Mouse (Mus musculus): ENCODE results near the gene Crb2. TPM values are rescaled to one million over a fixed set of nuclear protein-coding genes. Genes with fewer than 3 reads are reported as not detected.

Gene Crb2
- total RNA-seq, 1 experiment from 2014 or later = 0.82 TPM

DNA sequence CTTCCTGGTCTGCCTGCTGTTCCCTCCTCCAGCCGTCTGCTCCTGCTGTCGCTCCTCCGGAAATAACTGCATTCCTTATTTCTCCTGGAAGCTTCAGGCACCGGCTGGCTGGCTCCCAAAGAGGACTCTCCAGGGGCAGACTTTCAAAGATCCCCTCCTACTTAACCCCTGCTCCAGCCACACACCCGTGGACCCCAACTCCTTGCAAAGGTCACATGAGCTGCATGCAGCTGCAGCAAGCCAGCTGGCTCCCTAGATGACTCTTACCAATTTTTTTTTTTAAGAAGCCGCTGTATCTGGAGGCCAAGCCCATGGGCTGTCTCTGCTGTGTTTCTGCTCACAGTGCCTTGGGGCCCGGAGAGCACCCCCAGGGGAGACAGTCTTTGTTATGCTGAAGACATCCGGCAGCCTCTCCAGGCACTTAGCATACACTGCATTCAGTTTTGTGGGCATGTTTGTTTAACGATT lies 8.9 kb upstream of the Crb2 start:
- DNase-seq = peak; percentile 66

DNA sequence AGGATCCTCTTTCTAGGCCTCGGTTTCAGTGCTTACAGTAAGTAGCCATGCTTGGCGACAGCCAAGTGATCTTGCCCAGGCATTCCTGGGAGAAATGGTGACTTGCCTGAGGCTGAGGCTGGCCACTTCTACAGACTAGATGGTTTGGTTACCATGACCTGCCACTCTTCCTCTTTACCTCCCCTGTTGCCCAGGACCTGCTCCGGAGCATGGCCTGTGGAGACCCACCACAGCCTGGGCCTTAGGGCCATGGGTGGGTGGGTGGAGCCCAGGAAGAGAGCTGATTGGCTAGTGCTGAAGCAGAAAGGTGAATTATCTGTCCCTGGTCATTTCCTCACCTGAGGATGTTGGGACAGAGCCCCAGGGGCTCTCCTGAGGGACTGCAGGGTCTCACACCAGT lies 8.3 kb upstream of the Crb2 start:
- no peak for DNase-seq

DNA sequence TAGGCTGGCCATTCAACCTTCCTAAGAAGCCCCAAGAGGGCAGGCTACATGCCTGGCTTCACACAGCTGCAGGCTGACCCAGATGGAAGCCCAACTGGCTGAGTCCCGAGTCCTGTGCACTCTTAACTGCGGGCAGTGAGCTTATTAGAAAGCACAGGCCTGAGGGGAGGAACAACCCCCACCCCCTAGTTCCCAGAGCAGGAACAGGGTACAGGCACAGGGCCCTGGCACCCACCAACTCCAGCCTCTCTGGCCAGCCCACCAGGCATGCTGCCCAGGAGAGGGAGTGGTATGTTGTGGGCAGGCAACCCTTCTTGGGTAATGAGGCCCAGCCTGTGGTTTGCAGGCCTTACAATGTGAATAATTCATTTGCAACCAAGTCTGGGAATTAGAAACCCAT lies 7.1 kb upstream of the Crb2 start:
- peak; percentile 74 for DNase-seq

DNA sequence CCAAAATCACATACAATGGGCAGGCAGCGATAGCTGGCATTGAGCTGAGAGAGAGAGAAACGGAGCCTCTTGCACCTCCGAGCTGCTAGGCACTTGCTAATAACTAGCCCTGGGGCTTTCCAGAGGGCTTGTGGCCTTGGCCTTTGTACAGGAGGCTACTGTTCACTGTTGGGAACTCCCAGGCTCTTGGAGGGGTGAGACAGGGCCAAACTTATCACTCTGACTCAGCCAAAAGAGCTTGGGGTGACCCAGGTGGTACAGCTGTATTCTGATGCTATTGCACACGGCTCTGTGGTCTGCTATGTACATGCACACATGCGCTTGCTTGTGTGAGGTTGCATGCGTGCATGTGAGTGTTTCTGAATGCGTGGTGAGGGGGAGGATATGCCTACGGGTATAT lies 6.3 kb upstream of the Crb2 start:
- no peak for DNase-seq

DNA sequence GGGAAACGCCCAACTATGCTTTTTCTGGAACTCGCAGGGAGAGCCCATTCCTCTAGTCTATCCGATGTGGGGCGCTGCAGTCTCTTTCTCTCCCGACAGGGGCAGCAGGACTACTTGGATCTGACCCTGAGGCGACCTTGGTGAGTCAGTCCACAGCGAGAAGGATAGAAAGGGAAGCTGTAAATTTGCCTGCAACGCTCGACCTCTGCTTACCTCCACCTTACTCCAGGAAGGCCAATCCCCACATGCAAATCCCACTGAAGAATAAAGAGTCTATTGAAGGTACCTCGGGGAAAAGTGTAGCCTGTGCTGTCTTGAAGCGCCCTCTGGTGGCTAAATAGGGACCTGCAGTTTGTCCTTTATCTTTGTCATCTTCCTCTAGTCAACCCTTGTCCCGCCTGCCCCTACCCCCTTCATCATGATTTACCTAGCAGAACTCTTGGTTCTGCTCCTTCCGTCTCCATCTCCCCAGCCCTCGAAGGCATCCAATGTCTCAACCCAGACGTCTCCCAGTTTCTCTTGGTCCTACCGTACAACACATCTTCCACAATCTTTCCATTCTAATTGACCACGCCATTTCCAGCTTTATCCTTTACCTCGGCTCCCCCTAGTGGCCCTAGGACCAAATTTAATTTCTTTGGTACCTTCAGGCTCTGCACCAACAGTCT lies 4.3 kb upstream of the Crb2 start:
- peak; percentile 87 for DNase-seq

DNA sequence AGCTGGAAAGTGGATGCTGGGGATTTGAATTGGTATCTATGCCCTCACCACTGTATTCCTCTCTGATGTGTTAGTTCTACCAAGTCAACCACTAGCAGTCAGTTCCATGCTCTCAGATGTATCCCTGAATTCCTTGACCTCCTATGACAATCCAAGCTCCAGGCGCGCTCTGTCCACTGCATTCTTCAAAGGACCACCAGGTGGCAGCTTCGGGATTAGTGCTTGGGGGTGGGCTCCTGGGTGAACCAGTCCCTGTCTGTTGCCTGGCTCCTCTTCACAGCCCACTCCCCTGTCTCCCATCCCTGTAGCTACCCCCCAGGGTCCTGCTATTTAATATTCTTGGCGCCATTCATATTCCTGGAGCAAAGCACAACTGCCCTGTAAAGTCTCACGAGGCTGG lies 1.5 kb upstream of the Crb2 start:
- DNase-seq = peak; percentile 68

DNA sequence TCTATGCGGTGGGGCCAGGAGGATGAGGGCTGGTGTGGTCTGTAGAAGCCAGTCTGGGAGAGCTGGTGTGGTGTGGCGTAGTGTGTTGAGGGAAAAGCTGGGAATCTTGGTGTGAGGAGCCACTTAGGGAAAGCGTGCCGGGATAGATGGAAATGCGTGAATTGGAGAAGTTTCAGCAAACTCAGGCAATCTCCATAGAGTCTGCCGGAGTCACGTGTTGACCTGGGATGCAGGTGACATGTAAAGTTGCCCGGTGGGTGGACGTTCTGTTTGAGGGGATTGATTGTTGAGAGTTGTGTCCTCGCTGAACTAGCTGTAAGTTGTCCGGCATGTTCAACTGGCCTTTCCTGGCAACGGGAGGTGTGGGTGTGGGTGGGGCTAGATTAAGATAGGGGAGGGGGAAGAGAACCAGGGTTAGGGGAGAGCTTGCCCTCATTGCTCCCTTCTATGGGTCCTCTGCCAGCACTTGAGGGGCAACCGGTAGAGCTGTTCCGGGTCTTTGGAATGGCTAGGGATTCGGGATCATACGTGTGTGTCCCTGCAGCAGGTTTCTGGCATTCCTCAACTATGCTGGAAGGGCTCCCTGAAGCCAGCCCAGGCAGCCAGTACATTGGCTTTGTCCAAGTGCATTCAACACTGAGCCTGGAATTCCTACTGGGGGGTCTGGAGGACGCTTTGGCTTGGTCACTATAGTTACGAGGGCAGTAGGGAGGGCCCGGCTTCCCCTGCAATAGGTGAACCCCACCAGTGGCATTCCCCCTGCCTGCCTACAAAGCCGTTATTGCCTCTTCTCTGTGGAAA lies 762 bp downstream of the Crb2 start:
- no peak for DNase-seq

DNA sequence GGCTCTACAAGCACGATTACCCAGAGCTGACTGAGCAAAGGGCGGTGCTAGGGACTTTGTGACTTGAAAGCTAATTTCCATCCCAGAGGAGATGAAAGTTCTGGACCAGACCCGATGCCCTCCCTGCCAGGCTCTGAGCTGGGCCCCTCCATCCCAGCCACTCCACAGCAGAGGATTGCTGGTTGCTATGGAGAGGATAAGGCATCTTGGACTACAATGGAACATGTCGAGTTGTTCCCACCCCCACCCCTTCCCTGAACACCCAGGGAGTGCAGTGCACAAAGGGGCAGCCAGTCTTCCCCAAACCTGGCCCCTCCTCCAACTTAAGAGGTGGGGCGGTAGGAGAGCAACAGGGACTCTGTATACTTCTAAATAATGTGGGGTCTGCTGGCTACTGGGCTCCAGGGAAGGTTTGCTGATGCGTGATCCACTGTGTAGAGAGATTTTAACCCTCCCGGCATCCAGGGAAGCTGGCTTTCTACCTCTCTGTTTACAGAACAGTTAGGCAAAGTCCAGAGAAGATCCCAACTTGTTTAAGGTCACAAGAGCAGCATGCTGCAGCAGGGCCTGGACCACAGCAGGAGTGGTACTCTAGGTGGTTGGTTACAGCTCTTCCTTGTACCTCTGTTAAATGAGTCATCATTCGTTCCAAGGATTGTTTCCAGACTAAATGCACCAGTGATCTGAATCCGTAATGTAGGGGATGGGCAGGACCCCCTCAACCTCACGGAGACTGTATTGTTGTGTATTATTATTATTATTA lies 2.1 kb downstream of the Crb2 start:
- no peak for DNase-seq

DNA sequence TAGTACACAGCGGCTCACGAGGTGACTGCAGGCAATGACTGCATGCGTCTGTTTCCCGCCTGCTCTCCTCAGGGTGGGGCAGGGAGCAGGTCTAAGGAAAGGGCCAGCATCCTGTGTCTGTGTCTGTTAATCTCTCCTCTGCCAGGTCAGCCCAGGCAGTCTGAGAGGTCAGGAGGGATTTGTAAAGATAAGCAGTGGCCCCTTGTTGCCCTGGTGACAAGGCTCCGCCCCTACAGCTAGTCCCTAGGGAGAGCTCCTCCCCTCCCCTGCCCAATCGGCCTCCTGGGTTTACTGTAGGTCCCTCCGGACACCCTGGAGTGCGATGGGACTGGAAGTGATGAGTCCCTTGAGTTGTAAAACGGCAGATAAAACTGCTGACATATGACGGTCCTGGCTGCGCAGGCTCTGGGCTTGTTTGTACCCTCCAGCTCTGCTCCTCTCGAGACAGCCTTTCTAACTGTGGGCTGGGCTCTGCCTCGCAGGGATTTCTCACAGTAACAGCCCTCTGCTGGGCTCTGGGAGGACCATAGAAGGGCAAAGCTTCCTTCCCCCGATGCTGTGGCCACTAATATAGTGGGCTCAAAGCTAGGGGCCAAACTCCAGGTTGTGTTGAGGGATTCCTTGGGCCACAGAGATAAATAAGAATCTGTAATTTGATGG lies 4.4 kb downstream of the Crb2 start:
- DNase-seq = peak; percentile 83

DNA sequence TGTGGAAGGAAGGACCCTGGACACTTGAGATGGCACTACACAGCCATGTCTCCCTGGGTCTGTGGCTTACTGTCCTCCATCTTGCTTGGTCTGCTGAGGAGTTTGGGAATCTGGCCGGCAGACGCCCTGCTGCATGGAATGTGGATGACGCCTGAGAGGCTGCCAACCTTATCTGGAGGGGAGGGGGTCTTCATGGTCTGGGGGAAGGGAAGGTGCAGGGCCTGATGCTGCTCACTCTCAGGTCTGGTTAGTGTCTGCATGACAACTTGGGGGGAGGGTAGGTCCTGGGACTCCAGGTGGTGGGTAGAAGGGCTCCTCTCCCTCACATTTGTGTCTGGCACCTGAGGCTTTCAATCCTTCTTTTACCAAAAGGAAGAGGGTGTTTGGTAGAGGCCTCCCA lies 5.4 kb downstream of the Crb2 start:
- DNase-seq = no peak

DNA sequence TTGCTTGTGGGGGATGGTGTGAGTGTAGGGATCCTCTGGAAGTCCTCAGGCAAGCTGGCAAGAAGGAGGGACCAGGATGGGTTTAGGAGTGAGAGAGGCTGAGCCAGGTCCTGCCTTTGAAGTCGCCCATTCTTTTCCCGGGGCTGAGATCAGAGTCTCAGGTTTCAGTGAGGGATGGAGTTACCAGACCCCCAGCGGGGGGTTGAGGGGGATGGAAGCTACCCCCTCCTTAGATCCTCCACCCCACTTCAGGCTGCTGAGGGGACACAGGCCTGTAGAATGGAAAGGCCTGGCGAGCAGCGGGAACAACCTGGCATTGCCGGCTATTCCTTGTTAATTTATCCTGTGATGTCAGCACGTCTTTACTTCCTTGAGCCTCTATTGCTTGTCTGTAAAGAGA lies 6.0 kb downstream of the Crb2 start:
- no peak for DNase-seq

DNA sequence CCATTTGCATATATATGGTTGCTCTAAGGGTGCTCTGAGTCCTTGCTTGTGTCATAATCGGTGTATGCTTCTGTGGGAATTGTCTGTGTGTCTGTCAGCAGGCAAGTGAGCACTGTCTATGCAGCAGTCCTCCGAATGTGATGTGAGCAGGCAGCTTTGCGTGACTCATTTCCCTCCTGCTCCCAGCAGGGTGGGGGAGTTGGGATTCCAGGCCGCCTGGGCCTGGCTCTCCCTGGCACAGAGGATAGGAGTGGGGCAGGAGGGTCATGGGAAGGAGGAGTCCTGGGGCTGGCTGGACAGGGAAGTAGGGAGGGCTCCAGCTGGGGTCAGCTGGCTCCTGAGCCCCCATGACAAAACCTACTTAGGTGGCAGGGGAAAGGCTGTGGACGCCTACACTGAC lies 8.4 kb downstream of the Crb2 start:
- DNase-seq = no peak

DNA sequence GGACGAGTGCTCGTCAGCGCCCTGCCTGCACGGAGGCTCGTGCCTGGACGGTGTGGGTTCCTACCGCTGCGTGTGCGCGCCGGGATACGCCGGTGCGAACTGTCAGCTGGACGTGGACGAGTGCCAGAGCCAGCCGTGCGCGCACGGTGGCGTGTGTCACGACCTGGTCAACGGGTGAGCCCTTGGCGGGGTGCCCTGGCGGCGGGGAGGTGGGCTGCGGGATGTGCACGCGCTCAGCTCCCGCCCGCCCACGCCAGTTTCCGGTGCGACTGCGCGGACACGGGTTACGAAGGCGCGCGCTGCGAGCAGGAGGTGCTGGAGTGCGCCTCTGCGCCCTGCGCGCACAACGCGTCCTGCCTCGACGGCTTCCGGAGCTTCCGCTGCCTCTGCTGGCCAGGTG lies 10.4 kb downstream of the Crb2 start:
- DNase-seq = peak; percentile 56

DNA sequence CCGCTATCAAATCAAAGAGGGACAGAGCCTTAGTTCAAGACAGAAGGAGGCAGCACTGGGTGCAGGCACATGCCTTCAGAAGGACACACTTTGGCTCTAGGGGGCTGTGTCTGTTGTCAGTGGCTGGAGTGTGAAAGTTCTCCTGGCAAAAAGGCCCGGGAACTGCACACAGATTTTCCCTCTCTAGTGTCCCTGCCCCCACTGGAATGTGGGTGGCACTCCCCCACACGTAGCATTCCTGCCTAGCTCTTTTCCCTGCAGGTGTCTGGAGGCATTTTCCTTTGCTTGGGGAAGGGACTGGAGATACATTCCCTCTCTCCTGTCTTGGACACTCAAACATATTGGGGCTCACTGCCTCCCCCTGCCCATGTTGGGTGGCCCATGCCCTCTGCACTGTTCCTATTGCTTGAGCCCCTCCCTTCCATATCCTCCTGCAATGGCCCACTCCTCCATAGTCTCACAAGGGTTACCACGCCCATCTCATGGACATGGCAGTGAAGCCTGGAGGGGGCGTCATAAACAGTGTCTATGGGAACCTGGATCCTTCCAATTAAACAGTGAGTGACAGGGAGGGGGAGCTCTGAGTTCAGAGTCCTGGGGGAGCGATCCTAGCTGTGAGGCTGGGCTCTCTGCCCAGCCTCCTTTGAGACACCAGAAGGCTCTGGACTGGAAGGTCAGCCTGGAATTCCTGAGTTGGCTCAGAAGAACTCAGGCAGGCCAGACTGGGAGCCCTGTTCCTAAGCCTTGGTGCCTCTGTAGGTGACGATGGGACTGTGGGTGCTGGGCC lies 12.3 kb downstream of the Crb2 start:
- DNase-seq = peak; percentile 53

DNA sequence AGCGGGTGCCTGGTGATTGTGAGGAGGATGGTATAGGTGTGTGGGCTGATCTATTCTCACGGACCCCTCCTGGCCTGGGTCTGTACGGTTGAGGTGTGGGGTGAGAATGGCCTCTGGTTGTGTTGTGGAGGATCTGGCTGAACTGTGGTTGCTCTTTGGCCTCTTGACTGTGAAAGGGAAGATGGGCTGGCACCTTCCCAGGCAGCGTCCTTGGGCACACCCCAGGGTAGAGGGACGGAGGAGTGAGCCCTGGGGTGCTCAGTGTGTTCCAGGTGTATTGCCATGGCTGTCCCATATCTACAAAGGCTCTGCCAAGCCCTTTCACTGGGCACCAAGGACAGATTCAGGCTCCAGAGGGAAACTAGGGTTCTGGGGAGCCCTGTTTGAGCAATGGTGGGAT lies 13.0 kb downstream of the Crb2 start:
- DNase-seq = no peak

DNA sequence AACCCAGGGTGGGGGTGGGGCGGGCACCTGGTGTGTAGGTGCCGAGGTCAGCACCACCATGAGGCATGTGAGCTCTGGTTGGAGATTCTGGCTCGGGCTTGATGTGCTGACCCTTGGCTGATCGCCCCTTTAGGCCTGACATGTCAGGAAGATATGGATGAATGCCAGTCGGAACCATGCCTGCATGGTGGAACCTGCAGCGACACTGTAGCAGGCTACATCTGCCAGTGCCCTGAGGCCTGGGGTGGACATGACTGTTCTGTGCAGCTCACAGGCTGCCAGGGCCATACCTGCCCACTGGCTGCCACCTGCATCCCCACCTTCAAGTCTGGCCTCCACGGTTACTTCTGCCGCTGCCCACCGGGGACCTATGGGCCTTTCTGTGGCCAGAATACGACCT lies 13.9 kb downstream of the Crb2 start:
- DNase-seq = no peak

DNA sequence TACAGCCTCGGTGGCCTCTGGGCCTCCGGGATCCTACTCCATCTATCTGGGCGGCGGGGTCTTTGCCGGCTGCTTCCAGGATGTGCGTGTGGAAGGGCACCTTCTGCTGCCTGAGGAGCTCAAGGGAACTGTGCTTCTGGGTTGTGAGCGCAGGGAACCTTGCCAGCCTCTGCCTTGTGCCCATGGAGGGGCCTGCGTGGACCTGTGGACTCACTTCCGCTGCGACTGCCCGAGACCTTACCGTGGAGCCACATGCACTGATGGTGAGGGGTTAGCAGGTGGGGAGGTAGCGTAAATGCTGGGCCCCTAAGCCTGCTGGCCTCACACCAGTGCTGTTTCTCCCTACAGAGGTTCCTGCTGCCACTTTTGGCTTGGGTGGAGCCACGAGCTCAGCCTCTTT lies 14.7 kb downstream of the Crb2 start:
- DNase-seq = no peak

DNA sequence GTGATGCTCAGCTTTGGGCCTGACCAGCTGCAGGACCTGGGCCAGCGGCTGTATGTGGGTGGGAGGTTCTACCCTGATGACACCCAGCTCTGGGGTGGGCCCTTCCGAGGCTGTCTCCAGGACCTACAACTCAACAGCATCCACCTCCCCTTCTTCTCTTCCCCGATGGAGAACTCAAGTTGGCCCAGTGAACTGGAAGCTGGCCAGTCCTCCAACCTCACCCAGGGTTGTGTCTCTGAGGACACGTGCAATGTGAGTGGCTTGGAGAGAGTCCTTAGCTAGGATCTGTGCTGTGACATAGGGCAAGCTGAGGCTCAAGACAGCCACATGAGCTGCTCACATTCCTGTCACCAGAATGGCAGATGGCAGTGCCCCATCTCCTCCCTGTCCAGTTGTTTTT lies 15.3 kb downstream of the Crb2 start:
- DNase-seq = peak; percentile 61

DNA sequence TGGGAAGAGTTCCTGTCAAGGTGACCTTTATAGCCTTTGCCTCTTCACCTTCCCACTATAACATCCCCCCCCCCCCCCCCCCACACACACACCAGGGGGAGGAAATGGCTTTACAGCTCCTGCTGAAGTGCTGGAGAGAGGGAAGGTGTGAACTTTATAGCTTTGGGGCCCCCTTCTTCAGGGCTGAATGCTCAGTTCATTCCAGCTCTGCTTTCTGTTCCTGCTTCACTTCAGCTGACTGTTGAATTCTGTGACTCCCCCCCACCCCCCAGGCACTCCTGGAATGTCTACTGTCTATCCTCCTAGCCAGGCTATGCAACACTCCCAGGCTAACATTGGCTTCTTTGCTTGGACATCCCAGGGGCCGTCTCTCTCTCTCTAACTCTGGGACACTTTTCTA lies 20.0 kb downstream of the Crb2 start:
- no peak for DNase-seq

DNA sequence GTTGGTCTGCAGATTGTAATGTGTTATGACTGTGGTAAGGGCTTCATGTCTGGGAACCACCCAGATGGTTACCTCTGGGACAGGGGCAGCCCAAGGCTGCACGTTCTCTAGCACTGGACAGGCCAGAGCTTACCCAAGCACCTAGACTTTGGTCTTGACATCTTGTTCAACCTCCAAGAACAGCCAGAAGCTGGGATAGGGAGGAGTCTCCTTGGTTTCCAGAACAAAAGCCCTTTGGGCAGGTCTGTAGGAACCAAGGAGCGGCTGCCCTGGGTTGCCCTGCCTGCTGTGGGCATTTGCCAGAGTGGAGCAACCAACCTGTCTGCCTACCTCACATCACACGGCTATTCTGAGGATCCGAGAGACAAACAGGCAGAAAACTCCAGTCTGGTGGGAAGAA lies 21.0 kb downstream of the Crb2 start:
- no peak for DNase-seq

DNA sequence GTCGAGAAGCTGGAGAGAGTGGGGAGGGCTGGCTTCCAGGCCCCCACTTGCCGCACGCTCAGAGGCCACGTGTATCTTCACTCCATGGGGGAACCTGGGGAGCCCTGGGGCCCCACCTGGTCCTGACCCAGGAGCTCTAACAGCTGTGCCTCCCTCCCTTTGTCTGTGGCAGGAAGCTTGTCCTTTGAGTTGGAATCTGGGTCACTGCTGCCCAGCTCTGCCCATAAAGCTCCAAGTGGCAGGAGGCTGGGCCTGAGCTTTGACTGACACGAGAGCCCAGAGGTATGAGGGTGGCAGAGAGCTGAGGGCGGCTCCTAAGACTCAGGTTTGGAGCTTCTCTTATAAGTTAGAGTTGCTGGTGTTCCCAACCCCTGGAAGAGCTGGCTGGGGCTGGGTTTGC lies 23.1 kb downstream of the Crb2 start:
- peak; percentile 52 for DNase-seq

DNA sequence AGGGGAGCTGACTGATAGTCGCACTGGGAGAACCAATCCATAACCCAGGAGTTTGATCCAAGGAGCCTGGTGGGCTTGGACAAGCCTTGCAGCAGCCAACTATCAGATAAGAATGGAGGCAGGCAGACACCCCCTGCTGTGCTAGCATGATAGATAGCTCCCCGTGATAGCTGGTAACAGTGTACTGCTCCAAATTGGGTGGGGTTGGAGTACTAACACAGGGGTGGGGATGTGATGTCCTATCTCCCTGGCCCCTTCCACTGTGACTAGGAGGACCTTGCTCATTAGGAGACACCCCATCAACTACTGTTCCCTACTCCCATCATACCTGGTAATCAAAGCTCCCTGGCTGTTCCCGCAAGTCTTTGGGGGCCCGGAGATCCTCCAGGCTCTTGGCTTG lies 25.6 kb downstream of the Crb2 start:
- no peak for DNase-seq

Measured in adrenal gland, postnatal 14 days (tissue).